Mouse (Mus musculus): ENCODE data around the gene Sox5. TPM values are rescaled to one million over a fixed set of nuclear protein-coding genes. Genes with fewer than 3 reads are reported as not detected.

Gene Sox5
- total RNA-seq, 2 experiments from 2014 or later = 3.4 to 5.5 TPM

DNA sequence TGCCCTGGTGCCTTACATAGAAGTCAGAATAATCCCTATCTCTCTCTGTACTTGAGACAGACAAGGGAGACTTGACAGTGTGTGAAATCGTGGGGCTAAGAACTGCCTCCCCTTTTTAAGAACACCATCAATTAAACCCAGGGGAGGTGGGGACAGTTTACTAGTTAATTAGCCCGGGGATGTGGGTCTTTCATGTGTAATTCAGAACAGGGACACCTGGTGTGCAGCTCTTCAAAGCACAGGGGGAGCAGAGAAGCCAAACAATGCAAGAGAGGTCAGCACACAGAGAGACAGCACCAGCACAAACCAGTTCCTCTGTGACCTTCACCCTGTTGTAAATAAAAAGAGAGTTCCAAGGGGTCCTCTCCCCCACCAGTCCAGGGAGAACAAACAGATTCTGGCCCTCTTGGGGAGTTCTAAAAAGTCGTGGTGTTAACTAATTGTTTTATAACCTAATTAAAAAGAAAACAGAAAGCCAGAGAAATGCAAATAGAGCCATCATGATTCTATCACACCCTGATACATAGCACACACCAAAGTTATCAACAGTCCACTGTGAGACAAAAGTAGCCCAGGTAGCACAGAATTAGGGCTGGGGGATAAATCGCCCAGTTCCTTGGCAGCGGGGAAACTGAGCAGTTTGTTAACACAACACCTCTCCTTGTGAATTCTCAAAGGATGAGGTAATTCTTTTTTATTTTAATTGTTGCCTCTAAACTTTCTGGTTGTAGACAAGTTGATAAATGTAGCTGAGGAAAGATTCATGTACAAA, 420.3 kb downstream of the Sox5 start:
- intact Hi-C loops (cut with DNase I) = no loop called here
- DNase-seq = no peak

DNA sequence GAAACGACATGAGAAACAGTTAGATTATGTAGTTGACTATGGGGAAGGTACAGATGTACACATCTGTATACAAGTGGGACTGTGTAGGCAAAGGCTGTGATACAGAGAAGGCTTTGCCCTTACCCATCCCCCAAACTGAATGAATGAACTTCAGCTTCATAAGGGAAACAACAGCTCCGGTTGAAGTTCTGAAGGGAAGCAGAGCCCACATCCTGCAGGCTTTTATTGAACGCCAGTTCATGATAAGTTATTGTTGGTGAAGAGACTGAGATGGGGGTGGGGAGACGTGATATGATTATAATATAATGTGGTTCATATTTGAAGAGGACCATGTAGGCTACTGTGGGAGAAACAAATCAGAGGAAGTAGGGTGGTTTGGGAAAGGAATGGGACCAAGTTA, 424.7 kb downstream of the Sox5 start:
- intact Hi-C loops (cut with DNase I) = no loop called here
- no peak for DNase-seq

DNA sequence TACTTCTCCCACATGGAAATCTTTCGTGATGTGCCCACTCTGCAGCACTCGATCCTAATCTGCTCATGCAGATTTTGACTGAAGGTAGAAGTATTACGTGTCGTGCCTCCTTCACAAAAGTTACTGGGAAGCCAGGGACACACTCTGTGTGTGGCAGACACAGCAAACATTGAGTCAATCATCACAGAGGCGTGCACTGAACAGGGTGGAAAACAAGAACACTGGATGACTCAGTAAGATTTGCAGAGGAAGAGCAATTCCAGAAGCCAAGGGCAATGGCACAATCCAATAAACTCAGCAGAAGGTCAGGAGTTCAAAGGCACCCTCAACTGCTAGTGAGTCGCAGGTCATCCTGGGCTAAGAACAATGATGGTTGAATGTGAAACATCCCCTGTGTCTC, 430.7 kb downstream of the Sox5 start:
- DNase-seq = no peak
- intact Hi-C loops (cut with DNase I) = no loop called here

DNA sequence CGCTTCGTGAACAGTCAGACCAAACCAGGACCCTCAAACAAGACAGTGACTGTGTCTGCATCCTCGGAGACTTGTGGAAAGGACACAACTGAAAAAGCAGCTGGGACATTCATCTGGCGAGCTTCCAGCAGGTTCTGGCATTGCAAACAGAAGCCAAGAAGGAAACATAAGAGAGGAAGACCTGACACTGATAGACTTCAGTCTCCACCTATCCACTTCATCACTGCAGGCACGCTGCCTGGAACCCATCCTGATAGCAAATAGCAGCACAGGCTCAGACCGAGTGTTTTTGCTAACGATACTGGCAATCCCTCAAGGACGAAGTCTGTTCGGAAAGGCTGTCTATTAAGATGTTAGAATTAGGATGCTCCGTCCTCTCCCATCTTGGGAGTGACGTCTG, 438.4 kb downstream of the Sox5 start:
- peak; percentile 25 to 47 for DNase-seq
- intact Hi-C loops (cut with DNase I) = loop anchor here (5.0 kb wide), 1 partner anchor 469 kb away; no protein-coding TSS in a partner anchor

DNA sequence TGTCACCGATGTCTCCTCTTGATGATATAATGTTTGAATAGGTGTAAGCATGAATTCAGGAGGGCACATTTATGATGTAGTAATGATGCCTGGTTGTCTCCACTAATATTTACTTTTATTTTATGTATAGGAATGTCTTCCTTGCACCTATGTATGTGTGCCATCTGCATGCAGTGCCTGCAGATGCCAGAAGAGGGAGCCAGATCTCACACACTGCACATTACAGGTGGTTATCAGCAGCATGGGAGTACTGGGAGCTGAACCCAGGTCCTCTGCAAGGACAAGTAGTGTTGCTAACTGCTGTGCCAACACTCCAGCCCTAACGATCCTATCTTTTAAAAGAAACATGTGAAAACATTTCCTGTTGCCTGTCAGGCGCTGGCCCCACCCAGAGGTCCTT, 442.2 kb downstream of the Sox5 start:
- DNase-seq = no peak
- intact Hi-C loops (cut with DNase I) = no loop called here

DNA sequence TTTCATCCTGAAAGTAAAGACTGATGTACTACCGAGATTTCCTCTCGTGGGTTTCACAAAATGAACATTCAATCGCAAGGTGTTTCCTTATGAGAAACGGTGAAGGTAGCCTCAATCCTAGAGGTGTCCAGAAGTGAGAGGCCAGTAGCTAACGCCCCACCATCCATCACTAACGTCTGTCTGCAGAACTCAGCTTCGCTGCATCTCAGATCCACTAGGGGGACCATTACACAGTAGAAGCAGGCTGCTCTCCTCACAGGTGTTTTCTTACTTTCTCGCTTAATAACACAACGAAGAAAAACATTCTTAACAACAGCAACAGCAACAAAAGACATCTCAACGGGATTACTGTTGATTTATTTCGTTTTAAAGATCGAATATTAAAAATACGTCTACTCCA, 442.8 kb downstream of the Sox5 start:
- peak in 1 of 2 experiments; percentile 10 for DNase-seq
- intact Hi-C loops (cut with DNase I) = no loop called here

DNA sequence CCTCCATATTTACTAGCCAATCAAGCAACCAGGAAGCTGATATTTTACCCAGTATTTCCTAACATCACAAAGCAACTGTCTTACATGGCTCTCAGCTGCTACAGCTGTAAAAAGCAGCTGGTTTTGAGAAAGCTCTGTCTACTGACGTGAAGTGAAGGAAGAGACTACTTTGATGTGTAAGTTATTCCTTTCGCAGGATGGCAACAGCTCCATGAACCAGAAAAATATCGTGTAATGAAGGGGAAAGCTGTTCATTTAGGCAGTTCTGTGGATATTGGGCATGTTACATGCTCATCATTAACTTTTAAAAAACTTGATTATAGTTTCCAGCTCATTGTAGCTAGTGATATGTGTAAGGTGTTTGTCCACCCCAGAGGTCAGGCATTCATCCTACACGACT, 443.6 kb downstream of the Sox5 start:
- DNase-seq = no peak
- intact Hi-C loops (cut with DNase I) = no loop called here

DNA sequence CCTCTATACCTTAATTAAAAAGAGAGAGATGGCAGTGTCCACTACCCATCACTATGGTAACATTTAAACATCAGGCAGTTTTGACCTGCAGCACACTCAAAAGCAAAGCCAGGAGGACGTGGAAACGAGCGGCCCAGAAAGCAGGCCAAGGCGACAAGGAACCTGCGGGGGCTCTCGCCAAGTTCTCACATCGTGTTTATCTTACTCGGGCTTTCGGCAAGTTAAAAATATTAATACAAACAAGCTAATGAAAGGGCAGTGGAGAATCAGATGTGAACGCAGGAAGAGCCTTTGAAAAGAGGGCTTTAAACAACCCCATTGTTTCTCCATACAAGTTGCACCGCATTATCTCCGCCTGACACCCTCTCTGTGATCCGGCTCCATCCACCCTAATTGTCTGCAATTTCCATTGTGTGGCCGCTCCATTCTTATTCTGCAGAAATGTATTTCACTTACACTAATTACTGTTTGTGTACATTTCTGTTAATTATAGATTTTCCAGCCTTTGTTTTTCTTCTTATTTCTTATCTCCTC, 444.3 kb downstream of the Sox5 start:
- intact Hi-C loops (cut with DNase I) = no loop called here
- DNase-seq = no peak

DNA sequence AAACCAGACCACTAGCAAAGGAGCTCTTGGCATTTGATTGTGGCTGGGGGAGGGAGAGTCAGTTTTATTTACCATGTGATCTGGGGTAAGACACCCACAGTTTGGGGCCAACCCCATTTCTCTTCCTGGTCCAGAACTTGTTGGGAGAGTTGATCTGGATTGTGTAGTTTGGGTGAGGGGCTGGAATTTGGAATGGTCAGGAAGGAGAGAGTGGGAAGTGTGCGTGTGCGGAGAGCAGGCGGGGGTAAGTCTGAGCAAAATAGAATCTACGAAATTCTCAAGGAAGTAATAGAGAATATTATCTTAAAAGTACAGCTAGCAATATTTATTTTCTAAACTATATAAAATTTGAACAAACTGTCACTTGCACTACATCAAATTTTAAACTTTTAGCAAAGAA, 445.0 kb downstream of the Sox5 start:
- no peak for DNase-seq
- intact Hi-C loops (cut with DNase I) = no loop called here

DNA sequence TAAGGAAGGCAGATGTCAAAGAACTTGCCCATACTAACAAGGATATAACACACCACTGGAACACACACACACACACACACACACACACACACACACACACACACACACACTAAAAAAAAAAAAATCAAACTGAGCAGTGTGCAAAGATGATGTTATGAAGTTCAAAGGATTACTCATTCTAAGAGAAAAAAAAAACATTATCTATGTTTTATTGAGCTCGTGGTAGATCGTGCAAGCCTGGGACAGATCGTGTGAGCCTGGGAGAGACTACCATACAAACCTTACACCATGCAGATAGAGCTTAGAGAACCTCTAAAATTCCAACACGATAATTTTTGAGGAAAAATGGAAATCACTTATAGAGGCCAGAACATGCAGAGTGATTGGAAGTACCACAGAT, 448.6 kb downstream of the Sox5 start:
- intact Hi-C loops (cut with DNase I) = no loop called here
- no peak for DNase-seq

DNA sequence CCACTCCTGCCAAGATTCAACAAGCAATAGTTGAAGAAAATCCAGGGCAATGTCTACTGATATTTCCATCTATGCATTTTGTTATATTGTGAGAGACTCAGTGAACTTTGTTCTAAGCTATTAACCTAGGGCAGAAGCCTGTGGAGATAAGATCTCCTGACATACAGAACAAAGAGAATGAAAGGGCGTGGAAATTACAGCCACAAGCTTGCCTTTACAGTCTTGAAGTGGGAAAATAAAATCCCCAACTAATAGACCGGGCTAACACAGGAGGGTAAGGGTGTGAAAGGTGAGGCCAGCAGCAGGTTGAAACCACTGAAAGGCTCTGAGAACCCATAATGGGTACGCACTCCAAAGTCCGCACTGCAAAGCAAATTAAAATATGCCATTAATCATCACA, 449.8 kb downstream of the Sox5 start:
- intact Hi-C loops (cut with DNase I) = no loop called here
- DNase-seq = no peak

DNA sequence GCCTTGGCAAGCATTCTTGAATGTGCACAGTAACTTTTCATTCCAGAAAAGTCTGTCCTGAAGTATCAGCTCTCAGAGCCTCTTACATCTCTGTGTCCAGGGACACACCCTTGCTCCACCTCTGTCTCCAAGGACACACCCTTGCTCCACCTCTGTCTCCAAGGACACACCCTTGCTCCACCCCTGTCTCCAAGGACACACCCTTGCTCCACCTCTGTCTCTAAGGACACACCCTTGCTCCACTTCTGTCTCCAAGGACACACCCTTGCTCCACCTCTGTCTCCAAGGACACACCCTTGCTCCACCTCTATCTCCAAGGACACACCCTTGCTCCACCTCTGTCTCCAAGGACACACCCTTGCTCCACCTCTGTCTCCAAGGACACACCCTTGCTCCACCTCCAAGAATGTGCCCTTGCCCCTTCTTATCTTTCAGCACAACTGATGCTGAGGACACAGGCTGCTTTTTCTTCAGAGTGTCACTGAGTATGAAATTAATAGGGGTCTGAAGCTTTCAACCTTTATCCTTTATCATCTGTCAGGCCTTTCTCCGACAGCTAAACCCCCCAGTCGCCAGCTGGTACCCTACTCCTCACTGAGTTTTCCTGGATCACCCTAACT, 452.4 kb downstream of the Sox5 start:
- intact Hi-C loops (cut with DNase I) = no loop called here
- no peak for DNase-seq

DNA sequence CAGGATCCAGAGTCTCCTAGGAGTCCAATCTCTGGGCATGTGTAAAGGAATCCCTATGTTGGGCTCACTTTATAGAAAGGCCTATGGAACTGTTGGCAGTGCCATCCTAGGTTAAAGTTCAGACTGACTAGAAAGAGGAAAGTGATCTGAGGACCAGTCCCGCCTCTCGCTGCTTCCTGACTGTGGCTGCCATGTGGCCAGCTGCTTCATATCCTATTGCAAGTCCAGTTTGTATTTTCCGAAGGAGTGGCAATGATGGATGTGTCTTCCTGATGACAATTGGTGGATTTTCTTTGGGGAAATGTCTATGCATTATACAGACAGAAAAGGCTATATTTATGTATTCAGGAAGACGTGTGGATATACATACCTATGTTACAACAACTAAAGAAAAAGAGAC, 453.0 kb downstream of the Sox5 start:
- intact Hi-C loops (cut with DNase I) = no loop called here
- no peak for DNase-seq

DNA sequence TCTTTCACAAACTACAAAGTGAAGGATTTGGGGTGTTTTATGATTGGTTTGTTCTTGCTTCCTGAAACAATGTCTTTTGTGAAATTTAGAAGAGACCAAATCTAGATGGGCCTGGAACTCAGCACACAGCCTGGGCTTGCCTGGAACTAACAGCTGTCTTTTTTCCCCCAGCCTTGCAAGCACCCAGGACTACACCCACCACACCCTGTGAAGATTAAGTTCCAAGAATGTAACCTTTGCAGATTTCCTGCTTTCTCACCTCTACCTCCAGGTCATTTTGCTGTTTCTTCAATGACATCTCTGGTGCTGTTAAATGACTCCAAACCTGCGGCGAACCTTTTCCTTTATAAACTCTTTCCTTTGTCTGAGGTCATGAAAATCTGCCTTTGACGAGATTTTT, 455.0 kb downstream of the Sox5 start:
- intact Hi-C loops (cut with DNase I) = no loop called here
- DNase-seq = no peak

DNA sequence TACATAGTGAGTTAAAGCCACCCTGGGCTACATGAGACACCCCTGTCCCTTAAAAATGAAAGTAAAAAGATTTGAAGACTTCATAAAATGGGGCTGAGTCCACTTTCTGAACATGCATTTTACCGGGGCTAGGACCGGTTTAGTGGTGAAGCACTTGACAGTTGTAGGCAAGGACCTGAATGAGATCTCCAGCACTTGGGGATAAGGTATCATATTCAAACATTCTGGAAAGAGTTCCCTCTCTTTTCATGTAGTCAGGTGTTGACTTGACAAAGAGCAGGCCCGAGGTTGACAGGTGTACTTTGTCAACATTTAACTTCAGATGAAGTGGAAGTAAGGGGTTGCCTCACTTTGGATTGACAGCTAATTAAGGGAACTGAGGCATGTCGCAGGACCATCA, 458.4 kb downstream of the Sox5 start:
- intact Hi-C loops (cut with DNase I) = no loop called here
- DNase-seq = no peak

DNA sequence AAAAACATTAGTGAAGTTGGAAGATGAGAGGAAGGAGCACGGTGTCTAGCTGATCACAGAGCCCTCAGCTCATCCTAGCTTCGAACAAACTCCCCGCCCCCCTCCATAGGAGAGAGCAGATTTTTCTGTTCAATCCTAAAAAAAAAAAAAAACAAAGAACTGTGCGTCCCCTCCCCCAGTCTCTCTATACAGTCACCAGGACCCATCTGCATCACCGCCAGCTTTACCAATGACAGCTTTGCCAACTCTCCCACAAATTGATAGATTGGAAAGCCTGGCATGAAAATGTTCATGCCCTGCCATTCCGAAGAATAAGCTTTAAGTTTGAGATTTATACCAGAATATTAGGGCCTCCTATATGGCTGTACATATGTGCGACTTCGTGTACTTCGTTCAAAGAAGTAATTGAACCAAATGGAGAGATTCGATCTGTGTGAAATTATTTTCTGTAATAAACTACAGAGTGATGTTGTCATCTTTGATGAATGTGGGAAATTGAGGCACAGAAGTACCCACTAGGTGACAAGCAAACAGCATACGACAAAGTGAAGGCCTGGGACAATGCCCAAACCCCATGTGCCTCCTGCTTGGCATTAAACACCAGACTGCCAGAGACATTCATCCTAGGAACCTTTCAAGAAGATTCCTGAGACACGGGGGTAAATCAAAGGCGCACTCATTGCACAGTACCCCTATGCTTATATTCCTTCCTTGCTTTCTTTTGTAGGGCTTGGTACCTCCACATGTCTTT, 459.3 kb downstream of the Sox5 start:
- DNase-seq = no peak
- intact Hi-C loops (cut with DNase I) = no loop called here

DNA sequence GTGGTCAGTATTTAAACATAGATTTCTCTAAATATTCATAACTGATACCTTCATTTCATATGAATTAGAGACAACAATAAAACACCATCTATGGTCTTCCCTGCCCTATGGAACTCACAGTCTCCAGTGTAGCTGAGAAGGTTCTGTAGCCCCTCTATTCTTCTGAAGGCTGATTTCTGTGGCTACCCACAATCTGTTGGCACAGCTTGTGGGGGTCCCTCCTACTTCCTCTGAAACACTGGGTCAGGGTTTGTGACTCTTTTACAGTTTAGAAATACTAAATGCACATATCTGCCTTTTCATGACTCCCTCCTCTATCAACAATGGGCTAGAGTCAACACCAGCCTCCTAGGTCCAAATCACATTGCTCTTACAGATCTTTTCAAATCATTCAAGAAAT, 461.4 kb downstream of the Sox5 start:
- DNase-seq = no peak
- intact Hi-C loops (cut with DNase I) = no loop called here

DNA sequence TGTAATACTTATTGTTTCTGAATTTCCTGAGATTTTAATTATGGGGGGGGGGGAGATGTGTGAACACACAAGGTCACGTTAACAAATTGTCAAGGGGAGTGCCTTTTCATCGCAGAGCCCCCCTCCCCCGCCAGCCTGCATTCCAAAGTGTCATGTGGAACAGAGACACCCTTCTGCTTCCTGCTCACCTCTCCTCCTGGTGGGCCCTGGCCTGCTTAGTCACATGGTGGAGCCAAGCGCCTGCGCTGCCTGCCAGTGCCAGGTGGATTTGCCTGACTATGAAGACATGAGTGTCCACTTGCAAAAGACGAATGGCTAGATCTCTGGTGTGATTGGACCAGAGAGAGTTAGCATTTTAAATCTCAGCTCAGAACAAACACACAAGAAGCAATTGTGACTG, 462.1 kb downstream of the Sox5 start:
- DNase-seq = no peak
- intact Hi-C loops (cut with DNase I) = no loop called here

DNA sequence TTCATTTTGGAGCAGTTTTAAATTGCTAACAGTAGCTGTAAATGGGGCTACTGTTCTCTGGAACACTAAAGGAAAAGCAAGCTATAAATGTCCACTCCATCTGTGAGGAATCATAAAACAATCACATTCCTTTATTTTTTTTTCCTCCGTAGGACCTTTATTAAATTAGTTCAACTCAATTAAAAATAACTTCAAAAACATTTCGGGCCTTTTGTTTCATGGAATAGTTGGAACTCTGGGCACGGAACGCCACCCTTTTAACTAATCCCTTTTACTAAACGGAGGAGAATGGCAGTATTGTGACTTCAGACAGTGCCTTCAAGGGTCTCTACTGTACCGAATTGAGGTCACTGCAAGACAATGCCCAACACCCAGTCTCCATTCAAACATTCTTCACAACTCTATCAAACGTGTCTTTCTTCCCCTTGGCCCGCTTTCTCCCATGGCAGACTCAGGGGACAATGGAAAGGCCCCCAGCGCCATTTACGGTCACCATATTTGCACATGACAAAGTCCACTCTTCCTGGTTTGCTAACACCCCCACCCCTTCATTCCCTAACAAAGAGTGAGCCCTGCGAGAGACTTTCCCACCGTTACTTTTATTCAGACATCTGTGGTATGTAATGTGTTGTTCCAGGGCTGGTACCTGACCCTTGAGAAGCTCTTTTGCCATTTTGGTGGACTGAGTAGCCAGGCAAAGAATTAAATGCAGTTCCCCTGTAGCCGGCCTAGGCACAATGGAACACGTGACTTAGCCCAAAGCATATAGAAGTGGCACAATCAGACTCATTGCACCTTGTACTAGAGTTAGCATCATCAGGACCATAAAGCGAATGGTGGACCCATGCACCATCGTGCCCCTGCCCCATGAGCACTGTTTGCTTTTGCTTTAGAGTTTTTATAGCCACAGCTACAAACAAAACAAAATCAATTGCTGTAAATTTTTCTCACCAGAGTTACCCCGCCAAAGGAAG, 468.7 kb downstream of the Sox5 start:
- intact Hi-C loops (cut with DNase I) = no loop called here
- no peak for DNase-seq

DNA sequence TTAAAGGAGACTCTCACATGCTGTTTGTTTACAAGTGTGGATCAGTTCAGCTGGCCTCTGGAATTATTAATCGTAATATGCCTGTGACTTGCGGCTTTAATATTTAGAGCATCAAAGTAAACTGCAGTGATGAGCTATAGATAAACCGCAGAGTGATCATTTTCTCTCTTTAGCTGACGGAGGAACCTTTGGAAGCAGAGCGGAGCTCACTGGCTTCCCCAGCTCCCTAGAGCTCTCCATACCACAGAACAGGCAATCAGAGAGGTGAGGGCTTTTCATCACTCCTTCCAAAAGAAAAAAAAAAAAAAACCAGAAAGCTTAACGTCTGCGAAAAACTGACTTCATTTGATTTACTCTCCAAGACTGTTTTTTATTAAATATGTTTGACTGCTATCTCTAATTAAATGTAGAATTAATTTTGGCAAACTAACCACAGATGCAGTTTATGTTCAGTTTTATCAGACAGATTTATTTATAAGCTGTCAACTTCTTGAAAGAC, 469.4 kb downstream of the Sox5 start:
- DNase-seq = no peak
- intact Hi-C loops (cut with DNase I) = no loop called here

All from heart, postnatal 10 days (tissue).